Mouse (Mus musculus): ENCODE measurements around the gene 2410137M14Rik. TPM values are rescaled to one million over a fixed set of nuclear protein-coding genes. Genes with fewer than 3 reads are reported as not detected.
"Not testable (repeated sequence)": the region's sequence is repeated elsewhere in the genome, so short reads cannot be mapped to it uniquely, and the experiment has no call there.

2410137M14Rik gene
- not detected in 2 replicates for polyA plus RNA-seq (2012; ENCODE audit: insufficient read depth, insufficient read length, missing spikeins)

- H3K4me1 ChIP-seq (ENCODE audit: control insufficient read depth, insufficient read depth, low read length): 0 out of 2 replicates have a peak, but pooled peaks cover 2% of the 10 kb centered on the region
- H3K4me3 ChIP-seq (ENCODE audit: insufficient read depth, low read length): no peak within 1 kb of the TSS
- H3K27ac ChIP-seq (ENCODE audit: insufficient read depth, low read depth, low read length): no peak within 1 kb of the TSS
- no peak for TF ChIP-seq CTCF (IDR thresholded peaks at IDR 0.05; ENCODE audit: low read depth, low read length)
- TF ChIP-seq POLR2A (IDR thresholded peaks at IDR 0.05; ENCODE audit: borderline replicate concordance, low read depth, low read length): no peak
Measured at GRCm38 (mm10) chr17:36981221-36981813, at the start of gene 2410137M14Rik. Gene 2410137M14Rik (minus strand): TSS chr17:36981237.

GRCm38 (mm10) chr17:37029162-37029561, 48.1 kb upstream of the 2410137M14Rik start:
- H3K27ac ChIP-seq (ENCODE audit: insufficient read depth, low read depth, low read length): no peak overlapping the region
- no peaks in the 10 kb centered on the region for H3K4me1 ChIP-seq (ENCODE audit: control insufficient read depth, insufficient read depth, low read length)
- no peak overlapping the region for H3K4me3 ChIP-seq (ENCODE audit: insufficient read depth, low read length)
- TF ChIP-seq CTCF (IDR thresholded peaks at IDR 0.05; ENCODE audit: low read depth, low read length) (no peak), POLR2A (IDR thresholded peaks at IDR 0.05; ENCODE audit: borderline replicate concordance, low read depth, low read length) (no peak)

GRCm38 (mm10) chr17:37028683-37029120, 47.7 kb upstream of the 2410137M14Rik start:
- no peak for TF ChIP-seq POLR2A (IDR thresholded peaks at IDR 0.05; ENCODE audit: borderline replicate concordance, low read depth, low read length)
- no peak for TF ChIP-seq CTCF (IDR thresholded peaks at IDR 0.05; ENCODE audit: low read depth, low read length)
- no peaks in the 10 kb centered on the region for H3K4me1 ChIP-seq (ENCODE audit: control insufficient read depth, insufficient read depth, low read length)
- no peak overlapping the region for H3K27ac ChIP-seq (ENCODE audit: insufficient read depth, low read depth, low read length)
- peak overlapping the region; percentile 30; the same call in 1 of the 2 replicates for H3K4me3 ChIP-seq (ENCODE audit: insufficient read depth, low read length)

- Histone ChIP-seq H3K4me3 (ENCODE audit: insufficient read depth, low read length) (no peak overlapping the region), H3K27ac (ENCODE audit: insufficient read depth, low read depth, low read length) (no peak overlapping the region), H3K4me1 (ENCODE audit: control insufficient read depth, insufficient read depth, low read length) (no peaks in the 10 kb centered on the region)
- TF ChIP-seq POLR2A (IDR thresholded peaks at IDR 0.05; ENCODE audit: borderline replicate concordance, low read depth, low read length) (no peak), CTCF (IDR thresholded peaks at IDR 0.05; ENCODE audit: low read depth, low read length) (no peak)
Measured at GRCm38 (mm10) chr17:37028212-37028611, 47.2 kb upstream of the 2410137M14Rik start.

GRCm38 (mm10) chr17:37027486-37027885, 46.4 kb upstream of the 2410137M14Rik start:
- TF ChIP-seq POLR2A (IDR thresholded peaks at IDR 0.05; ENCODE audit: borderline replicate concordance, low read depth, low read length) (no peak), CTCF (IDR thresholded peaks at IDR 0.05; ENCODE audit: low read depth, low read length) (no peak)
- H3K4me3 ChIP-seq (ENCODE audit: insufficient read depth, low read length): no peak overlapping the region
- no peak overlapping the region for H3K27ac ChIP-seq (ENCODE audit: insufficient read depth, low read depth, low read length)
- H3K4me1 ChIP-seq (ENCODE audit: control insufficient read depth, insufficient read depth, low read length): no peaks in the 10 kb centered on the region

- no peak overlapping the region for H3K27ac ChIP-seq (ENCODE audit: insufficient read depth, low read depth, low read length)
- TF ChIP-seq CTCF (IDR thresholded peaks at IDR 0.05; ENCODE audit: low read depth, low read length): no peak
- no peak for TF ChIP-seq POLR2A (IDR thresholded peaks at IDR 0.05; ENCODE audit: borderline replicate concordance, low read depth, low read length)
- no peaks in the 10 kb centered on the region for H3K4me1 ChIP-seq (ENCODE audit: control insufficient read depth, insufficient read depth, low read length)
Measured at GRCm38 (mm10) chr17:37026425-37026824, 45.4 kb upstream of the 2410137M14Rik start.

GRCm38 (mm10) chr17:37022628-37023576, 41.9 kb upstream of the 2410137M14Rik start, which contains the start of gene Mog:
Gene Mog (minus strand): TSS chr17:37023398.
- no peaks in the 10 kb centered on the region for H3K4me1 ChIP-seq (ENCODE audit: control insufficient read depth, insufficient read depth, low read length)
- TF ChIP-seq POLR2A (IDR thresholded peaks at IDR 0.05; ENCODE audit: borderline replicate concordance, low read depth, low read length) (no peak), CTCF (IDR thresholded peaks at IDR 0.05; ENCODE audit: low read depth, low read length) (no peak)
- no peak within 1 kb of the TSS for H3K4me3 ChIP-seq (ENCODE audit: insufficient read depth, low read length)
- H3K27ac ChIP-seq (ENCODE audit: insufficient read depth, low read depth, low read length): no peak within 1 kb of the TSS

More at GRCm38 (mm10) chr17:37026425-37026824, 45.4 kb upstream of the 2410137M14Rik start:
- H3K4me3 ChIP-seq (ENCODE audit: insufficient read depth, low read length): no peak overlapping the region

- not testable (repeated sequence) for H3K27ac ChIP-seq (ENCODE audit: insufficient read depth, low read depth, low read length); H3K4me3 ChIP-seq (ENCODE audit: insufficient read depth, low read length); H3K4me1 ChIP-seq (ENCODE audit: control insufficient read depth, insufficient read depth, low read length)
Measured at GRCm38 (mm10) chr17:37019242-37019641, 38.2 kb upstream of the 2410137M14Rik start.

- no peaks in the 10 kb centered on the region for H3K4me1 ChIP-seq (ENCODE audit: control insufficient read depth, insufficient read depth, low read length)
- TF ChIP-seq POLR2A (IDR thresholded peaks at IDR 0.05; ENCODE audit: borderline replicate concordance, low read depth, low read length) (no peak), CTCF (IDR thresholded peaks at IDR 0.05; ENCODE audit: low read depth, low read length) (no peak)
- no peak overlapping the region for H3K27ac ChIP-seq (ENCODE audit: insufficient read depth, low read depth, low read length)
- H3K4me3 ChIP-seq (ENCODE audit: insufficient read depth, low read length): no peak overlapping the region
Measured at GRCm38 (mm10) chr17:37018328-37018727, 37.3 kb upstream of the 2410137M14Rik start.

- Histone ChIP-seq H3K4me3 (ENCODE audit: insufficient read depth, low read length) (no peak overlapping the region), H3K4me1 (ENCODE audit: control insufficient read depth, insufficient read depth, low read length) (no peaks in the 10 kb centered on the region), H3K27ac (ENCODE audit: insufficient read depth, low read depth, low read length) (no peak overlapping the region)
- no peak for TF ChIP-seq CTCF (IDR thresholded peaks at IDR 0.05; ENCODE audit: low read depth, low read length)
- no peak for TF ChIP-seq POLR2A (IDR thresholded peaks at IDR 0.05; ENCODE audit: borderline replicate concordance, low read depth, low read length)
Measured at GRCm38 (mm10) chr17:37016333-37016732, 35.3 kb upstream of the 2410137M14Rik start.

All from bone marrow macrophage, adult 2 months (primary cell).